Mouse (Mus musculus) hindbrain, embryonic 10.5 days (tissue): Measurements from ENCODE around the gene Foxe1. TPM values are rescaled to one million over a fixed set of nuclear protein-coding genes. Genes with fewer than 3 reads are reported as not detected.

Experiments
- DNase-seq: peaks from one replicate; pipeline ENCODE4 v3.0.0-alpha.2; 2017; ENCODE audit warnings: low spot score
- H3K27ac ChIP-seq: fragments of 300-500 bp; sonication (generic); 2 replicates; pipeline ENCODE4 v1.5.1; 2016; ENCODE audit warnings: mild to moderate bottlenecking, moderate library complexity
- H3K27me3 ChIP-seq: fragments of 300-500 bp; sonication (generic); 2 replicates; pipeline ENCODE4 v1.6.1; 2016; ENCODE audit warnings: mild to moderate bottlenecking; ENCODE audit not compliant: poor library complexity, insufficient read depth, severe bottlenecking
- H3K36me3 ChIP-seq: fragments of 300-500 bp; sonication (generic); 2 replicates; pipeline ENCODE4 v1.6.1; 2016; ENCODE audit warnings: mild to moderate bottlenecking, moderate library complexity
- H3K4me1 ChIP-seq: fragments of 300-500 bp; sonication (generic); replicated peaks from 2 replicates; pipeline ENCODE4 v1.6.1; 2016; ENCODE audit warnings: mild to moderate bottlenecking
- H3K4me3 ChIP-seq: fragments of 300-500 bp; sonication (generic); 2 replicates; pipeline ENCODE4 v1.5.1; 2016; ENCODE audit warnings: mild to moderate bottlenecking, moderate library complexity
- H3K9me3 ChIP-seq: fragments of 300-500 bp; sonication (generic); 2 replicates; pipeline ENCODE4 v1.6.1; 2016; ENCODE audit warnings: mild to moderate bottlenecking, moderate library complexity
- WGBS: fragments of 180-500 bp; shearing (Covaris S2); methylation state at CpG from one replicate; pipeline ENCODE4 v1.1.7; 2016; 5-methylcytosine and 5-hydroxymethylcytosine counted together
- polyA plus RNA-seq: library from polyadenylated mRNA; unstranded; fragments of >200 nt; fragmentation: Nextera tagmentation; extraction: Ambion mirVana; gene quantifications from 2 replicates; pipeline ENCODE4 v1.2.1, GENCODE M21; 2016

The Foxe1 gene
- polyA plus RNA-seq, 1 experiment from 2014 or later, result 0.60 TPM

DNA sequence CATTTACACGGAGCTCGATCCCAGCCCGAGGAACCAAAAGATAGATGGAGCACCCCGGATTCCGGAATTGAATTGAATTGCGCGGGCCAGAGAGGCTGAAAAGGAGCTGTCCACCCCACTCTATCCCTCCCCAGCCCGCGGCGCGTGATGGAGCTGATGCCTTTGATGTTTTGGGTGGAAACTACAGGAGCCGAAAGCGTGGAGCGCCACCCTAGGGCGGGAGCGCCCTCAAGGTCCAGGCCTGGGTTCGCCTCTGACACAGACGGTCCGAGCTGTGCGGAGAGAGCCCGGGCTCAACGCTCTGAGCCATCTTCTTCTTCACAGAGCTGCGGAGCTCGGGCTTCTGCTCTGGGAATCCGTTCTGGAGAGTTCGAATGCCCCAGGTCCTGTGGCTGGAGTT lies 3.8 kb upstream of the Foxe1 start:
- Histone ChIP-seq H3K27ac (no peak overlapping the region), H3K36me3 (no peaks in the 10 kb centered on the region), H3K27me3 (peaks cover 92% of the 10 kb centered on the region), H3K4me1 (peaks cover 23% of the 10 kb centered on the region), H3K9me3 (no peaks in the 10 kb centered on the region), H3K4me3 (no peak overlapping the region)
- 2% methylated on average over 26 of the region's 26 CpGs for WGBS
- DNase-seq, result peak; percentile 45

DNA sequence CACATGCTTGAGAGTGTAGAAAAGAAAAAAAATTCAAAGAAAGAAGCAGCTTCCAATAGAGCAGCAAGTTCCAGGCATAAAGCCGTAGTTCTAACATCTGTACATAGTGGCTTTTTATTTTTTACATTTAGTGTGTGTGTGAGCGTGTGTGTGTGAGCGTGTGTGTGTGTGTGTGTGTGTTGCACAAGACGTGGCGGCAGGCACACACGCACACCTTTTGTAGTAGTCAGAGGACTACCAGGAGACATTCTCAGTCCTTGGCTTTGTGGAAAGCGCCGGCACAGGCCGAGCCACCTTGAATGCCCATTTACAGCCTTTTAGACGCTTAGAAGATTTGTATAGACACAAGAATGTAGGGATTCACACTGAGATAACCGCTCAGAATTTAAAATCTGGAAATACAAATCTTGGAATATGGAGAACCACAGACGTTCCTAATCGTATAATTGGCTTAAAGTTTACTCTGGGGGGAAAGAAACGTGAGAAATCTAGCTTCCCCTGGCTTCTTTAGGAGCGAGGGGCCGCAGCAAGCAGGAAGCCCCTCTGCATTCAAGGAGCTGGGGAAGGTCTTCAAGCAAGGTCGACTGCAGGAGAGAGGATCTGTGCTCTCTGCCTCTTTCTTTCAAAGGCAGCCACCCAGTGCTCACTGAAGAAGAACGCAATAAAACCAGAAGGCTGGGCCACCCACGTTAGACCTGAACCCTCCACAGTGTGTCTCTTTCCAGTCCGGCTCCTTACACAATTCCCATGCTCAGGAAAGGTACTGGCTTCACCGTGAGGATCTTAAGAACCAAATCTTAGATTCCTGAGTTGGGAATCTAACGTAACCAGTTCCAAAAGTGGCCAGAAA lies 1.4 kb upstream of the Foxe1 start:
- no peaks in the 10 kb centered on the region for H3K36me3 ChIP-seq
- peak overlapping the region; percentile 45; the same call in 1 of the 2 replicates for H3K4me3 ChIP-seq
- DNase-seq, result peak; percentile 42
- no peak overlapping the region for H3K27ac ChIP-seq
- WGBS, result 9% methylated on average over 22 of the region's 22 CpGs
- no peaks in the 10 kb centered on the region for H3K9me3 ChIP-seq
- H3K4me1 ChIP-seq, result peaks cover 28% of the 10 kb centered on the region
- H3K27me3 ChIP-seq, result peaks cover 100% of the 10 kb centered on the region

DNA sequence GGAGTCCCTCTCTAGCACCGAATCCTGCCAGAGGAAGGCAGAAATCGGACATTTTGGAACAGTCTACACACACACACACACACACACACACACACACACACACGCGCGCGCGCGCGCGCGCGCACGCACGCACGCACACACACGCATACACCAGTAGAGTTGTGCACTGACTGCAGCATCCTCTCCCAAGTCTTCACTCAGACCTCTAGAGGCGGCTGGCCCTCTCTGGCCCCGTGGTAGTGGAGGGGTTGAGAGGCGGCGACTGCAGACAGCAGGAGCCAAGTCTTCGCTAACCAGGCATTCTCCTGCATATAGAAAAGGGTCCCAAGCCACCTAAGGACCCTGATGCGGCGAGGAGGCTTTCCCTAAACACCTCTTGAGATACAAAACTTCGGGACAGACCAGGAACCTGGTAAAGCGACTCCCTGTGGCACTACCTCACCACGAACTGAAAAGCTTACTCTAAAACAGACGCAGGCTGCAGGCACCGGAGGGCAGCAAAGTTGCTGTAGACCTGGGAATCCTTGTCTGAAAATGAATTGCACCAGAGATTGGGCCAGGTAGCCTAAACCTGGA lies 610 bp upstream of the Foxe1 start:
- H3K4me1 ChIP-seq, result peaks cover 28% of the 10 kb centered on the region
- H3K27ac ChIP-seq, result no peak overlapping the region
- peak overlapping the region; percentile 45; the same call in 1 of the 2 replicates for H3K4me3 ChIP-seq
- WGBS, result under 1% methylated on average over 28 of the region's 28 CpGs
- H3K9me3 ChIP-seq, result no peaks in the 10 kb centered on the region
- H3K27me3 ChIP-seq, result peaks cover 100% of the 10 kb centered on the region
- H3K36me3 ChIP-seq, result no peaks in the 10 kb centered on the region
- DNase-seq, result peak; percentile 60

DNA sequence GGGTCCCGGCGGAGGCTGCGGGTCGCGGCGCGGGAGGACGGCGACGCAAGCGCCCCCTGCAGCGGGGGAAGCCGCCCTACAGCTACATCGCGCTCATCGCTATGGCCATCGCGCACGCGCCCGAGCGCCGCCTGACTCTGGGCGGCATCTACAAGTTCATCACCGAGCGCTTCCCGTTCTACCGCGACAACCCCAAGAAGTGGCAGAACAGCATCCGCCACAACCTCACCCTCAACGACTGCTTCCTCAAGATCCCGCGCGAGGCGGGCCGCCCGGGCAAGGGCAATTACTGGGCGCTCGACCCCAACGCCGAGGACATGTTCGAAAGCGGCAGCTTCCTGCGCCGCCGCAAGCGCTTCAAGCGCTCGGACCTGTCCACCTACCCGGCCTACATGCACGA lies 879 bp downstream of the Foxe1 start:
- Histone ChIP-seq H3K27ac (0 out of 2 replicates have a peak overlapping the region, but pooled peaks have one; percentile 5), H3K4me3 (peak overlapping the region; percentile 45), H3K36me3 (no peaks in the 10 kb centered on the region), H3K9me3 (no peaks in the 10 kb centered on the region), H3K4me1 (peaks cover 28% of the 10 kb centered on the region), H3K27me3 (peaks cover 100% of the 10 kb centered on the region)
- WGBS, result under 1% methylated on average over 51 of the region's 51 CpGs
- peak; percentile 65 for DNase-seq

DNA sequence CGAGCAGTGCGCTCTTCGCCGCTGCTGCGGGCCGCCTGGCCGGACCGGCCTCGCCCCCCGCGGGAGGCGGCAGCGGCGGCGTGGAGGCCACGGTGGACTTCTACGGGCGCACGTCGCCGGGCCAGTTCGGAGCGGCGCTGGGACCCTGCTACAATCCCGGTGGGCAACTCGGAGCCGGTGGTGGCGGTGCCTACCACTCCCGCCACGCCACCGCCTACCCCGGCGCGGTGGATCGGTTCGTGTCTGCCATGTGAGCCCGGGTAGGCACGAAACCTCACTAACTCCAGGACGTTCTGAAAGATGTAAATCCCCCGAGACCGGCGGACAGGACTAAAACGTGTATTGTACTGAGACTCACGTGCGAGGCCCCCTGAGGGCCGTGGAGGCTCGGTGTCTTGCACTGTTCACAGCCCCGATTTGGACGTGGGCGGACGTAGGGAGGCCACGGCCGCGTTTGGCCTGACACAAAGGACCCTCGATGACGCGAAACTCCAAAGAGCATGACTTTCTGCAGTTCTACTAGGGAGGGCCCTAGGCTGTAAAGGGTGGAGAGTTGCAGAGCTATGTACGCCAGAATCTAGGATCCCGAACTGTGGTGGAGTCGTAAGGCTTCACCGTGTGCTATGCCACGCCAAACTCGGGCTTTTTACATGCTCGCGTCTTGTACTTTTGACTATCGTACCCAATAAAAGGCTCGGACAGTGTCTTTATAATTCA lies 1.8 kb downstream of the Foxe1 start:
- Histone ChIP-seq H3K27ac (no peak overlapping the region), H3K4me3 (peak overlapping the region; percentile 45), H3K36me3 (no peaks in the 10 kb centered on the region), H3K27me3 (peaks cover 100% of the 10 kb centered on the region), H3K4me1 (peaks cover 24% of the 10 kb centered on the region), H3K9me3 (no peaks in the 10 kb centered on the region)
- WGBS, result 1% methylated on average over 67 of the region's 67 CpGs
- peak; percentile 42 for DNase-seq

DNA sequence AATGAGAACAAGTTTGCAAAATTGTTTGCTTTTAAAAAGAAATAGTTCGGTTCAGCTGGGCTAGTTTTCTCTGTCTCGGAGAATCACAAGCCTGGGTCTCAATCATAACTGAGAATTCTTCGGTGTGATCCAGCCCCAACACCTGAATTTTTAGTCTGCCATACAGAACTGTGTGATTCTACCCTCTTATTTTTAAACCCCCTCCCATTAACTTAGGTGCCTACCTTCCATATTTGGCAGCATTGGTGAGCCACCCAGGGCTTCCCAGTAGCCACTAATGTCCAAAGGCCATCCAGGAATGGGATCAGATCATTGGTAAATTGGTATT lies 2.3 kb downstream of the Foxe1 start:
- H3K27me3 ChIP-seq, result peaks cover 100% of the 10 kb centered on the region
- WGBS, result 17% methylated on average over 3 of the region's 3 CpGs
- peak; percentile 12 for DNase-seq
- peaks cover 24% of the 10 kb centered on the region for H3K4me1 ChIP-seq
- no peaks in the 10 kb centered on the region for H3K36me3 ChIP-seq
- H3K4me3 ChIP-seq, result no peak overlapping the region
- H3K9me3 ChIP-seq, result no peaks in the 10 kb centered on the region
- H3K27ac ChIP-seq, result no peak overlapping the region

DNA sequence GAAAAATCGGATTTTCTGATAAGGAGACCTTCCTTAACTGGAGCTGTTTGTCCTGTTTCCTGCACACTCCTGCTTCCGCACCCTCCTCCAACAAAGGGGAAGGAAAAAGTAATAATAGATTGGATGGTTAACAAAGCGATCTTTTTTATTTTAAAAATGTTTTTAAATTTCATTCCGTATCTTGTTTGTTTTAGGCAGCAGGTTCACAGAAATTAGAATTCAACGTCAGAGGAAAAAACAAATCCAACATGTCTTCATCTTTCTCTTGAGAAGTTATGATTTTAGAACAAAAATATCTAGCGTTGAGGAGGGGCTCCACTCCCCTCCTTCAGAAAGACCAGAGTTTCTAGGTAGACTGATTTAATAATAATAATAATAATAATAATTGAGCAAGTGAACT lies 2.8 kb downstream of the Foxe1 start:
- no peak for DNase-seq
- Histone ChIP-seq H3K4me1 (peaks cover 24% of the 10 kb centered on the region), H3K27me3 (peaks cover 100% of the 10 kb centered on the region), H3K36me3 (no peaks in the 10 kb centered on the region), H3K27ac (no peak overlapping the region), H3K4me3 (no peak overlapping the region), H3K9me3 (no peaks in the 10 kb centered on the region)
- 21% methylated on average over 6 of the region's 6 CpGs for WGBS

DNA sequence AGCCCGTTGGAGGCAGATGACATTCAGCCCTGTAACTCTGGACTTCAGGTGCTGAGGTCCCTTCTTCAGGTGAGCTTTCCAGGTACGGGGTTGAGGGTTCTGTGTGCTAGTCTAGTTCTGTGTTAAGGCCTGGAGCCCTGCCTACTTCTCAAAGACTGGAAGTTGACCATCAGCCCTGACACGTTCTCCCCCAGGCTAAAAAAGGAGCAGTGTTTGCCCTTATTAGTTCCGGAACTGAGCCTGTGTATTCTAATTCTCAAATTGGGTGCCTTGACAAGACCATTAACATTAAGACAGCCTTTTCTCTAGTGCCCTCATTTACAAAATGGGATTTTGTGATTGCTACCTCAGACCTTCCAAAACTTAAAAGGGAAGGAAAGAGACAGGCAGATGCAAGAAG lies 3.7 kb downstream of the Foxe1 start:
- Histone ChIP-seq H3K36me3 (no peaks in the 10 kb centered on the region), H3K27me3 (peaks cover 100% of the 10 kb centered on the region), H3K9me3 (no peaks in the 10 kb centered on the region), H3K27ac (no peak overlapping the region), H3K4me1 (peaks cover 24% of the 10 kb centered on the region), H3K4me3 (no peak overlapping the region)
- peak; percentile 20 for DNase-seq
- 11% methylated on average over 4 of the region's 4 CpGs for WGBS

DNA sequence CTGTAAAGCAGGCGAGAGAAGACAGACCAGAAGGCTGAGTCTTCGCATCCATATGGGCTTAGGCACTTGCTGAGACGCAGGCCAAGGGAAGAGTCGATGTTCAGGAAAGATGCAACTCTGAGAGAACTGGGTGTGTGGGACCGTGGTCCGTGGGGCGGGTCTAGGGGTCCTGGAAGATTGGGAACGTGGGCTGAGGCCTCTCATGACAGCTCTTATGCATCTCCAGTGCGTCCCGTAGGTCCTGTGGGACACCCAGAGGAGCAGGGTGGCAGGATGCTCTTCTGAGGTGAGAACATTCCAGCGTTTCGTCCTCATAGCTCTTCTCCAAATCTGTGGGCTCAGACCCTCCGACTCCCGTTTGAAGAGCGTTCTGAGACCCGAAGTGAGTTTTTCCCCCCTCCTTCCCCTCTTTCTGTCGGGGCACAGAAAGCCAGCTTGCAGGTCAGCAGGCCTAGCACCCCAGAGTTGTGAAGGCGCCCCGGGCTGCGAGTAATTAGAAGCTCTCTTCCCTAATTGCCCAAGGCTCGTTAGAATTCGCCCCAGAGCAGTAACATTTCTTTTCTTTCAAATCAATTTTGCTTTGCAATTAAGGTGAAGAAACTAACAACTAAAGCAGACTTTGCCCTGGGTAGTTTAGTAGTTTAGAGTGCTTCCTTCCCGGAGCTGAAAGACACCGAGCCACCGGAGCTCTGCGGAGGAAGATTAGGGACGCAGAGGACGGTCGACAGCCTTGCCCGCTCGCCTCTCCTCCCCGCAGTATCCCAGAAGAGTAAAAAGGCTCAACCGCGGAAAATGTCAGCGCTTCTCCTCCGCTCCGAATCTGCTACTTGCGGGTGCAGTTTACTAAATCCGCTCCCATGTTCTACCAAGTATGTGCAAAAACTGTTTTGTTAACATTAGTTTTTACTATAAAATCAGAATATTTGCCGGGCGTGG lies 4.4 kb downstream of the Foxe1 start:
- H3K27ac ChIP-seq, result no peak overlapping the region
- peaks cover 99% of the 10 kb centered on the region for H3K27me3 ChIP-seq
- peaks cover 27% of the 10 kb centered on the region for H3K4me1 ChIP-seq
- 2% methylated on average over 41 of the region's 41 CpGs for WGBS
- no peaks in the 10 kb centered on the region for H3K9me3 ChIP-seq
- no peak overlapping the region for H3K4me3 ChIP-seq
- DNase-seq, result peak; percentile 41
- no peaks in the 10 kb centered on the region for H3K36me3 ChIP-seq

DNA sequence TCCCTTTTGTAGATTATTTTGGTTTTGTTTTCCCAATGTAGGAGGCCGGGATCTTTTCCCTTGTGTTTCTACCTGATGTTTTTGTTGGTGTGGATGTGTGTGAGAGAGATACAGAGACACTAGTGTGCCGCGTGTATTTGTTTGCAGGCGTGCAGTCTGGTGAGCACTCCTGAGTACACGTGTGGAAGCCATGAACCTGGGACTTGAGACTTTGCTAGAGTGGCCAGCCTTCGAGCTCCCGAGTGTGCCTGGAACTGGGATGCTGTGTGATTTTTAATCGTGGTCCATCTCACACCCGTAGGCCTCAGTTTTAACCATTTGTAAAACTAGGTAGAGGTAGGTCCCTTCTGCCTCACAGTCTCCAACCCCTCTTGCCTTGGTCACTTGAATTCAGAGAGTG lies 5.5 kb downstream of the Foxe1 start:
- Histone ChIP-seq H3K27ac (no peak overlapping the region), H3K4me3 (no peak overlapping the region), H3K9me3 (no peaks in the 10 kb centered on the region), H3K4me1 (peaks cover 27% of the 10 kb centered on the region), H3K36me3 (no peaks in the 10 kb centered on the region), H3K27me3 (peaks cover 99% of the 10 kb centered on the region)
- WGBS, result 19% methylated on average over 9 of the region's 9 CpGs
- DNase-seq, result peak; percentile 22

DNA sequence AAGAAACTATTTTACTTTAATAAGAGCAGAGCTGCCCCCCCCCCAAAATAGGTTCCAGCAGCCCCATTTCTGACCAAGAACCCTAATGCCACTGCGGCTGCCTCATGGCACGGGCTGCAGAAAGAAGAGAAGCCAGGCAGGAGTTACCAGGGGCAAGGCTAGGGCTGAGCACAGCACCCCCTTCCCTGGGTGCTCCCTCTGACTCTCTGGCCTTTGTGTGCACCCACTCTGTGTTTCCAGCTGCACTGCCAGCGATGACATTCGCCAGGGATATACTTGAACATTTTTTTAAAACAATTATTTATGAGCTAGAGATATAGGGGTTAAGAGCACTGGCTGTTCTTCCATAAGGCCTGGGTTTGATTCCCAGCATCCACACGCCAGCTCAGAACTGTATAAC lies 6.1 kb downstream of the Foxe1 start:
- no peak overlapping the region for H3K27ac ChIP-seq
- no peak for DNase-seq
- H3K36me3 ChIP-seq, result no peaks in the 10 kb centered on the region
- H3K4me3 ChIP-seq, result no peak overlapping the region
- no peaks in the 10 kb centered on the region for H3K9me3 ChIP-seq
- 42% methylated on average over 5 of the region's 5 CpGs for WGBS
- H3K4me1 ChIP-seq, result peaks cover 21% of the 10 kb centered on the region
- H3K27me3 ChIP-seq, result peaks cover 97% of the 10 kb centered on the region

DNA sequence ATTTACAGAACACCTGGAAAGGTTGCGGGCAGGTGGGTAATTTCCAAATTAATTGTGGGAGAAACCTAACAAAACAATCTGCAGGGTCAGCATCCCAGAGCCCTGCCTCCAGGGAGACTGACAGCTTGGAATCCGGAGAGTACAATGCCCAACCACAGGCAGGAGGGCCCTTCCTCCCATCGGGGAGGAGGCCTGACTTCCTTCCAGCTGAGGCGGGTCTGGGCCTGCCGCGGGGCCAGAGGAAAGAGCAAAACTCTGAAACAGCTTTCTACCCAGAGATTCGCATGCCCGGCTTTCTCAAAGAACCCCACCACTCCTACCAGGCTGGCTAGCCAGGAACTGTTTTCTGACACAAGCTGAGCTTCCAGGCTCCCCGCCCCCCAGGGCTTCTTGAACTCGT lies 9.6 kb downstream of the Foxe1 start:
- Histone ChIP-seq H3K4me1 (peaks cover 15% of the 10 kb centered on the region), H3K4me3 (no peak overlapping the region), H3K36me3 (no peaks in the 10 kb centered on the region), H3K27ac (peak overlapping the region; percentile 42; the same call in 1 of the 2 replicates), H3K27me3 (peaks cover 90% of the 10 kb centered on the region), H3K9me3 (no peaks in the 10 kb centered on the region)
- DNase-seq, result peak; percentile 29
- 7% methylated on average over 10 of the region's 10 CpGs for WGBS
